Mouse (Mus musculus) gastrocnemius, adult 8-10 months (tissue): ENCODE measurements at regions not wholly inside any gene's neighbourhood (a gene's known extent, or its start where the extent isn't known, plus 50 kb on each side); places are given as distances from the start of the nearest gene placed in this dataset.

ENCODE experiments used
- DNase-seq, 2 experiments: peaks; one replicate each; pipeline ENCODE4 v3.0.0; 2022; ENCODE audit warnings: low spot score in 2 of 2

- no peak for DNase-seq
Measured at GRCm38 (mm10) chr14:105643285-105643957, 253.2 kb downstream of the Spry2 start.

DNA sequence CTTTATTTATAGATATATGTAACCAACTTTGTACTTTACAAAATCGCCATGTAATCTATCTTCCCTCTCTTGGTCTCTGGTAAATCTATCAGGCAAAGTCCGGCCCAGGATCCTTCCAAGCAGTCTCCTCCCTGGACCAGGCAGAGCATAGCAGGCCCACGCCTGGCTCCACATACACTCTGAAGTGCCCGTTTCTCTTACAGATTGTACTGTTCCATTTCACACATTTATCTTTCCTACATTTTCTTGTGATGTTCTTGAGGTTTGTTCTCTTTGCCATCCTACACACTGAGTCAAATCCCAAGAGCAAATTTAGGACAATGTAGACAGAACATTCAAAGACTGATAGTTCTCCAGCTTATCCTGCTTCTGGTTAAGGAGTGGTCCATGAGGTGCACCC lies 264.3 kb downstream of the Spry2 start:
- DNase-seq, result no peak

GRCm38 (mm10) chr14:105631681-105632031 lies 265.0 kb downstream of the Spry2 start:
- DNase-seq, result no peak

DNA sequence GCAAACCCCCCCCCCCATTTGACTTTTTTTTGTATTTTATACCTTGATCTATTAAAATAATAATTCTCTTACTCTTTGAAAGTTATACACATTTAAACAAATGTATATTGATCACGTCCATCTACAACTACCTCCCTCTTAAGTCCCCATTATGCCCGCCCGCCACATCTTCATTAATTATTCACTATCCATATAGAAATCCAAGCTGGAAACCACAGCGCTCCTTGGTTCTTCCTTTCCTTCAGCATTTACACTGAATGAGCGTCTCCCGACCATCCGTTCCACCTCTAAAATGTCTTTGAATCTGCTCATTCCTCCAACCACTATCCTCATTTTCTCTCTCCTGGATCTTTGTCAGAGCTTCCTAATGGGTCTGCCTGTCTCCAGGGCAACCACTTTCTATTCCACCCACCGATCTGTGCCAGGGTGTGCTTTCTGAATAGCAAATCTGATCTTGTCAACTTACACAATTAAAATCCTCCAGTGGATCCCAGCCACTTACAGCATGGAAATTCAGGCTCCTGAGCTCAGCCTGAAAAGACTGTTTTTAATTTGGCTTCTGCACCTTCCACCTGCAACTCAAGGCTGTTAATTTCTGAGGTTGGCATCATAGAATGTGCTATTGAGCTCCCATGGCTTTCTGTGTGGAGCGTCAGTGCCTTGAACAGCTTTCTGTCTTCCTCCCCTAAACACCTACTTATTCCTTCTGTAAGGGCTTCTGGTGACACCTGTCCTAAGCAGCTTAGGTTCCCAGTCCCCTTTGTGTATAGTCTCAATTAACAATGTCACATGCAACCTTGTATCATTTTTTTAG lies 265.5 kb downstream of the Spry2 start:
- no peak for DNase-seq

GRCm38 (mm10) chr14:105630444-105630843 lies 266.2 kb downstream of the Spry2 start:
- DNase-seq, result no peak

GRCm38 (mm10) chr14:105628673-105629072 lies 267.9 kb downstream of the Spry2 start:
- no peak for DNase-seq

DNA sequence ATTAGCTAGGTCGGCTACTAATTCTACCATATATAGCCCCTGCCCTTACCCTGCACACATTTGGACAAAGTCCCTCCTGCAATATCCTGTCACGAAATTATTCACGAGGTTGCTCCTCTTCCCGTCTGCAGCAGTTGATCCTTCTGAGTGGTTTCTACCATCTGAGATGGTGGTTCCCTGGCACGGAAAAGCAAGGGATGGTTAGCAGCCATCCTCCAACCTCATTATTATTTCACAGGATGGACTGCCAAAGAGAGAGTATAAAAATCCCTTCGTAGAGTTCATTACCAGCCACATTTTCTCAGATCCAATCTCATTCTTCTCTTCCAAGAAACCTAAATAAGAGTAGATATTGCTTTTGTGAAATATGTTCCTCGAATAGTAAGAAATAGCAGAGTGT lies 272.2 kb downstream of the Spry2 start:
- no peak for DNase-seq

DNA sequence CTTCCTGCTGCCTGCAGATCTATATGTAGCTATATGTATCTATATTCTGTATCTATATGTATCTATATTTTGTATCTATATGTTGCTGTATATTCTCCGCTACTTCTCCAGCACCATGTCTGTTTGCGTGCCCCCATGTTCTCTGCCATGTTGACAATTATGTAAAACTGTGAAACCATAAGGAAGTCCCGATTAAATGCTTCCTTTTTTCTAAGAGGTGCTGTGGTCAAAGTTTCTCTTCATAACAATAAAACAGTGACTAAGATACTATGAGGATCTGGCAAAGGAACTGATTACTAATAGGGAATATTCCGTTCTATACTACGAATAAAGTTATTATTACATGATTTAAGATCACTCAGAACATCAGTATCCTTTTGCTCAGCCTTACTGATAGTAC lies 274.5 kb downstream of the Spry2 start:
- no peak for DNase-seq

GRCm38 (mm10) chr14:105621124-105621523 lies 275.5 kb downstream of the Spry2 start:
- no peak for DNase-seq

GRCm38 (mm10) chr14:105619449-105619848 lies 277.2 kb downstream of the Spry2 start:
- DNase-seq, result no peak

- no peak for DNase-seq
Measured at GRCm38 (mm10) chr14:105615766-105616165, 280.9 kb downstream of the Spry2 start.

- no peak for DNase-seq
Measured at GRCm38 (mm10) chr14:105612794-105613193, 283.8 kb downstream of the Spry2 start.

DNA sequence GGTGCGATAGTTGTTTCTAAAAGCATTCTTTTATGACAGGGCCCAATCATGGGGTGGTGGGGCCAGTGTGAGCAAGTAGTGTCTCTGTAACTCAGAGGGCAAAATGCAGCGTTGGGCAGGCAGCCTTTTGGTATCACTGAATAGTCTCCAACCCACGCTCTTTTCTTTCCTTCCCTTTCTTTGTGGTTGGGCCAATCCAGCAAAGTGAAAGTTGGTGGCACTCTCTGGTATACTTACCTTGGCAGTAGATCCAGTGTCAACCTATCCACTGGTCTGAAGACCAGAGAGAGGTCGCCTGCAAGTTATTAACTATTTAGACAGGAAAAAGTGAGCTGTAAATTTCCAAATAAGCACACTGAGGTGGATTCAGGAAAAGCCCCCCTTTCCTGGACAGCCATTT lies 287.8 kb downstream of the Spry2 start:
- no peak for DNase-seq

- DNase-seq, result no peak
Measured at GRCm38 (mm10) chr14:105606551-105606950, 290.1 kb downstream of the Spry2 start.

- DNase-seq, result no peak
Measured at GRCm38 (mm10) chr14:105604451-105604850, 292.2 kb downstream of the Spry2 start.

DNA sequence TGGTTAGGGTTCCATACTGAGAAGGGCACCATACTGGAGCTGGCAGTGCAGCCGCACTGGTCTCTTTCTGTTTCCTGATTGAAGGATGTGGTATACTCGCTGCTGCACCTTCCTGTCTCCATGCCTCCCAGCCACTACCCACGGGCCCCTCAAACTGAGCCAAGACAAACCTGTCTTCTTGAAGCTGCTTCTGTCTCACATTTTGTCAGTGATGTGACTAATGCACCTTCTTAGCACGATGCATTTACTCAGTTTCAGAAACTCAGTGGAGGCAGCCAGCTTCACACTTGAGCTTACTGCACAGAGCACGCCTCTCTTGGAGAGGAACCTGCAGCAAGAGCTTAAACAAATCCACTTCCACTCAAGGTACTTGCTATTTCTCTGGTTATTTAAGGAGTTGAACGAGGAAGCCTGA lies 293.6 kb downstream of the Spry2 start:
- DNase-seq, result no peak

DNA sequence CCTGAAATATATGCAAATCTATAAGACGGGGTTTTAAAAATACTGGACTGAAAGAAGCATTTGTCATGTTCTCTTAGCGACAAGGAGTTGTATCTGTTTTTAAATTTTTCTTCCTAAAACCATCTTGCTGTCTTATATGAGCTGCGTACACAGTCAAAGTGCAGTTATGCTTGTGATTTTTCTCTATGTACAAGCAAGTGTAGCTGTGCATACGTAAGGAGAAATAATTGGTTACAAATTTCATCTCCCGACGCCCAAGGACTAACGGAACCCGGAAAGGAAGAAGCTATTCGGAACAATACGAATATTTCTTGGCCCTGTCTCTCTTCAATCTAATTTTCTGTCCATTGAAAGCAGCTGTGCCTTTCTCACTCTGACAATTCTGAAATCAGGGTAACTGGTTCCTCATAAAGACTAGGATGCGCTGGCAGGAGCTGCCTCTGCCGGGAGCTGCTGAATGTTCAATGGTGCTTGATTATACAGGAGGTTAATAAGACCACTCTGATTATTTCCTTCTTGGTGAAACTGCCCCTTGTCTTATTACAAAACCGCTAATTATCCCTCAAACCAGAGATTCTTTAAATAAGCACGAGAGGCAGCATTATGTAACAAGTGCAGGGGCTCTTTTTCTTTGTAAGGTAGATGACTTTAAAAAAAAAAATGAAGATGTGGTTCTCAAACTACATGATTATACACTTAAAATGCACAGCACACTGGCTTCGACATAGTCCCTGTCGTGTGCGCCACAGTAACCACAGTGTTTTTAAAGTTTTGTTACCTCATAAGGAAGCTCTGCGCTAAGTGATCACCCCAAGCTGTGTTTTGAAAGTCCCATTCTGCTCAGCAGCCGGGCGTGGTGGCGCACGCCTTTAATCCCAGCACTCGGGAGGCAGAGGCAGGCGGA lies 296.8 kb downstream of the Spry2 start:
- DNase-seq, result no peak

DNA sequence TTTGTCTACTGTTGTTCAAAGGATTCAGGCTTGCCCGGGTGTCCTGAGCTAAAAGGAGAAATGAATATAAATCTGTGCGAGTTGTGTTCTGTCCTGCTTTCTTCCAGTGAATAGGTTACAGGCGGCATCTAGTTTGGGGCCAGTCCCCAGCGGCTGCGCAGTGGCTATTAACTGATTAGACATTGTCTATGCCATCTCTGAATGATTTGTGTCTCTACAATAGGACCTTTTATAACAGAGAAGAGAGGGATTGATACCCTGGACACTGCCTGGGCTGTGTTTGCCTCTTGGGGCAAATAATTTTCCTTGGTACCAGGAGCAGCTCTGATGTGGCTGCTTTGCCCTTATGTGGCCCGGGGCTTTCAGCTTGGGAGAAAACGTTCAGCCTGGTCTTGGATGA lies 306.9 kb downstream of the Spry2 start:
- DNase-seq, result no peak

GRCm38 (mm10) chr14:105589261-105589660 lies 307.4 kb downstream of the Spry2 start:
- DNase-seq, result no peak

DNA sequence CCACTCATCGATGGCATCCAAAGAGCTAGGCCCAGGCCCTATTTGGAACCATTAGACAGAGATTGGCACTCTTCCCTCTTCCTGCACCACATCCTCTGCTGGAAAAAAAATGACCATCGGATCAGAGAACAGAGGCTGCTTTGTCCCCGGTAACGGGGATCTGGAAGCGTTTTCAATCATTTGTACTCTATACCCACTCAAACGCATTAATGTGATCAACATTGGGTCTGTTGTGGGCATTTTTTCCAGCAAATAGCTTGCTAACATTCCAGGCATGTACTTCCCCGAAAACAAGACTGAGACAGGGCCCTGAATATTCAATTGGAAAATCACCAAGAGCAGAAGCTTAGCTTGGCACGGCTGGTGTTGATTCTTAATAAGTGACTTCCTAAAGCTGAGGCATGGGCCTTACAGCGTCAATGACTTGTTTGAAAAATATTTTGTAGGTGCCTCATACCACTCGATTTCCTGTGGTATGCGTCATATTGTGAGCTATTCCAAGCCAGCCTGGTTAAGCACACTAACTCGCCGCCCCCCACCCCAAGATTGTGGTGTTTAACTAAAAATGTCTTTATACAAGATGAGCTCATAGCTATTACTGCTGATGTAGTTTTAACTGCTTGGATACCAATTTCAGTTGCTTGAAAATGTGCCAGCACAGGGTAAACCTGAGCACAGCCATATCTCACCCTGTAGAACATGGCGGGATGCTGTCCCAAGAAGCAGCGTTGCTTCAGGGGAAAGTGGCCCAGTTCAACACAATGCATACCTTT lies 308.0 kb downstream of the Spry2 start:
- no peak for DNase-seq

DNA sequence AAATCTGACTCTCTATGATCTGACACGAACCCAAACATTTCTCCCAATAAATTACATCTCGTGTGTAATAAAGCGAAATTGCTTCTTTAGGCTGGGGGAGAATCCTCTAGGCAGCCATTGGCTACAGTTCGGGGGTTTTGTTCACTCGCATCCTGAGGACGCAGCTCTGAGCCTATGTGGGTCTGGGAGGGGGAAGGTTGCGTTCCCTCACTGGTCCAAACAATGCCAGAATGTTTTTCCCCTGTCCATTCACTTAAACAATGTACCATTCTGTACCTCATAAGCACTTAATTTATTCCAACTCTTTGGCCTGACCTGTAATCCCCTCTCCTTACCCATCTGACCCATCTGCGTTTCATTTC lies 308.6 kb downstream of the Spry2 start:
- DNase-seq, result no peak
